Mouse (Mus musculus) c-Kit-negative CD71-positive TER-119-positive erythroid progenitor cells, embryonic 14.5 days (primary cell): ENCODE results near the gene Bud23.
A peak's percentile ranks its signal among the peaks of the same experiment; 100 is the strongest.

Experiments
- DNase-seq: peaks from one replicate; pipeline ENCODE4 v3.0.0-alpha.2; 2013; ENCODE audit warnings: low read depth, low spot score

The Bud23 gene

DNA sequence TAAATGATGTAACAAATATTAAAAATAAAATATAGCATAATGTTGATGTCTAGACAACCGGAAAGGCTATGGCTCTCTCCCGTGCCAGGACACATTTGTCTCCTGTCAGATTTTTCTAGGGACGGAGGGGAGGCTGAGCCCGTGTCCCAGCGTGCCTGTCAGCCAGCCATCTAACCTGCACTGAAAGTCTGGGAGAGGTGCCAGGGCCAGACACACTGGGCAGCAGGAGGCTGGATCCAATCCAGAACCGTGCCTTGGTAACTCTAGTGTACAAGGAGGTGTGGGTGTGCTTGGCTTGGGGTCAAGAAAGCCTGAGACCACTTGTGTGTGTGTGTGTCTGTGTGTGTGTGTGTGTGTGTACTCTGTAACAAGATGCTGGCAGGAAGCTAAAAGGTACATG is 42.9 kb downstream of the Bud23 start:
- DNase-seq = no peak

DNA sequence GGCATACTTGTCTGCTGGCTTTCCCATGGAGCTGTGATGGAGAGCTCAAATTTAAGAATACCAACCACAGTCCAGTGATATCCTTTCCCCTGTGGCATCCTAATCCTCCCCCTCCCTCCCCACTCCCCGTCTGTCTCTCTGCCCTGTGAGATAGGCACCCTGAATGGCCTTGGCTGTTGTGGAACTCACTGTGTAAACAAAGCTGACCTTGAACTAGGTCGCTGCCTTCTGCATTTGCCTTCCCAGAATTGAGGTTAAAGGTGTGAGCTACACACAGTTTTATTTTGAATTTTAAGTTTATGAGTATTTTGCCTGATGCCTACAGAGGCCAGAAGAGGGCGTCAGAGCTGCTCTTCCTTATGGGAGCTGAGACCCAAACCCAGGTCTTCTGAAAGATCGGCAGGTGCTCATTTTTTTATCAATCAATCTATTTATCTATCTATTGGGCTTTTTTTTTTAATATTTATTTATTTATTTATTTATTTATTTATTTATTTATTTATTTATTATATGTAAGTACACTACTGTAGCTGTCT is 48.5 kb downstream of the Bud23 start:
- DNase-seq = no peak

DNA sequence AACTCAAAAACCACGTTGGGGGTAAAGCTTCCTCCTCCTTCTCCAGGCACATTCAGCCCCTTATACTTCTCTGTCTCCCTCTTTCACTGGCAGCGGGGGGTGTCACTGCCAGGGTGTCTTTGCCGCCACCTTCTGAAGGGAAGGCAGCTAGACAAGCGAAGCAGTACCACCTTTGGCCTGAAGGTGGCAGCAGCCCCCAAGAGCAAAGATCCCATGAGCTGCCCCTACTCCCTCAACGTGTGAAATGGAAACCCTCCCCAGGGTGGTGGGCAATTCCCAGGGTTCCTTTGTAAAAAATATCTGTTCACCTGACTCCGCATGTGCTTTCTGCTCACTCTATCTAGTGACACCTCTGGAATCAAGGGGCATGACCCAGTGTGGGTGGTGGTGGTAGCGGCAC is 49.3 kb downstream of the Bud23 start:
- DNase-seq = peak; percentile 60

DNA sequence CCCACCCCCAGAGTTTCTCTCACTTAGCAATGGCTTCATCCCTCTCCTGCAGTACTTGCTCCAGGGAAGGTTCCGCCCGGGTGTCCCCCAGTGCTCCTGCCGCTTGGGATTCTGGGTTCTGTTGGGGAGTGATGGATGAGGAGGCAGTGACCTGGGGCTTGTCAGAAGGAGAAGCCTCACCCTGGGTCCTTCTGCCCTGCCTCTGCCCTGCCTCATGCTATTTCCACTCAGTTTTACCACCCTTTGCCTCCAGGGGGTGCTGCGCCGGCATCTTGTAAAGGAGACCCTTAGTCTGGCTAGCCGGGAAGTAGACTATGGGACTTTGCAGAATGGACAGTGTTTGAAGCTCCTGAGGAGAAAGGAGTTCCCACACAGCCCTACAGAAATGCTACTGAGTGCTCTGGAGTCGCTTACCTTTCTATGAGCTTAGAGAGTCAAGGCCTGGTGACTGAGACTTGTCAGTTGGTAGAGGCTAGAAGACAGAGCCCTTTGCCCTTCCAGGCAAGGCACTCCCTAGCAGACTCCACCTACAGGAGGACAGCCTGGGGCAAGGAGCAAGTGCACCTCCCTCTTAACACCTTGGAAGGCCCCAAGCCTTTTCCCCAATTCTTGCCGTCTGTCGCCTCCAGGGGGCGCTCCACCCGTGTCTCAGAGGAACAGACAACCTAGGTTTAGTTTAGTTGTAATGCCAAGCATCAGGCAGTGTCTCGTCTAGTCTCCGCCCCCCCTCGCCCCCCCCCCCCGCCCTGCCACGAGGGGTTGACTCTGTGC is 51.9 kb downstream of the Bud23 start:
- DNase-seq = peak; percentile 71

DNA sequence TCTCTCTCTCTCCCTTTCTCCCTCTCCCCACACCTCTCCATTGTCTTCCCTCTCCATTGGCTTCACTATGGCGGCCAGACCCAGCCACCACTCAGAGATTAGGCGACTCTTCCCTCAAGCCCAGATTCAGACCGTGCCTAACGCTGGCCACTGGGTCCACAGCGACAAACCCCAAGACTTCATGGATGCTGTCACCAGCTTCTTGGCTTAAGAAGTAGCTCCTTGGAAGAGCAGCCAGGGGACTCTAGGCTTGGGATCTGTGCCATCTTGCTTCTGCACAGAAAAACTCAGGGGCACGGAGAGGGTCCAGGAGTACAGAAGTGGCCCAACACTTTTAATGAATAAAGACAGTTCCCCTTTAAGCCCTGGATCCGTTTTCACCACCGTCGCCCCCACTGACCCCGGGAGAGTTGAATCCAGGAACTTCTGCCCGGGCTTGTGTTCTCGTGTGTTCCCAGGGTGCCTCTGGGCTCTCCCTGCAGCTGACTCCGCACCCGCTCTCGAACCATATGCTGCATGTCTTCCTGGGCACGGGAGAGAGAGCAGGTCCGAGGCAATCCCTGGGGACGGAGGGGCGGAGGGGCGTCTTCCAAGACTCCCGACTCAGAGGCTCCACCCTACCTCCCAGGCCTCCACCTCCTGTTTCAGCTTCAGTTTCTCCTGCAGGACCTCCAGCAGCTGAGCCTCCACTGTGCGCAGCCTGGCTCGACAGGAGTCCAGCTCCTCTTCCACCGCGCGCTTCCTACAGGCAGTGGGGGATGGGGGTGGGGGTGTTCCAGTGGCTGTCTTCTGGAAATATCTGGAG is 52.7 kb downstream of the Bud23 start:
- no peak for DNase-seq

DNA sequence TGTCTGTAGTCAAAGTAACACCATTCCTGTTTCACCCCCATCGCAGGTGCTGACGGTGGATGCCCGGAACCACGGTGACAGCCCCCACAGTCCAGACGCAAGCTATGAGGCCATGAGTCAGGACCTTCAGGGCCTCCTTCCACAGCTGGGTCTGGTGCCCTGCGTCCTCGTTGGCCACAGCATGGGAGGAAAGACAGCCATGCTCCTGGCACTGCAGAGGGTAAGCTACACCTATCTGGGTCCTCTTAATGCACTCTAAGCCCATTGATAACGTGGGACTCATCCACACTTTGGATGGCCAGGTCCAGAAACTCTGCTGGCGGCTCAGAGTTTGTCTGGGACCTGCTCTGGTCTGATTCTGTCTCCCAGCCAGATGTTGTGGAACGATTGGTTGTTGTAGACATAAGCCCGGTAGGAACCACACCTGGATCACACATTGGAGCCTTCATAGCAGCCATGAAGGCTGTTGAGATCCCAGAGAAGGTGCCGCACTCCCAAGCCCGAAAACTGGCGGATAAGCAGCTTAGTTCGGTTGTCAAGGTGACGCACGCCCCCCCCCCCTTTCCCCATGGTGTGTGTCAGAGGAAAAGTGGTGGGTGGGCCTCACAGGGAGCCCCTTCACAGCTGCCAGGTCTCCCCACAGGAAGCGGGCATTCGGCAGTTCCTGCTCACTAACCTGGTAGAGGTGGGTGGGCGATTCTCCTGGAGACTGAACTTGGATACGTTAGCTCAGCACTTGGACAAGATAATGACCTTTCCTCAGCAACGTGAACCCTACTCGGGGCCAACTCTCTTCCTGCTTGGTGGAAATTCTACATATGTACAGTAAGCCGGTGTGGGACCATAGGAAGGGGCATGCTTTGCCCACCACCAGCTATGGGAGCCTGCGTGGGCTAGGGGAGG is 53.7 kb downstream of the Bud23 start:
- DNase-seq = no peak

DNA sequence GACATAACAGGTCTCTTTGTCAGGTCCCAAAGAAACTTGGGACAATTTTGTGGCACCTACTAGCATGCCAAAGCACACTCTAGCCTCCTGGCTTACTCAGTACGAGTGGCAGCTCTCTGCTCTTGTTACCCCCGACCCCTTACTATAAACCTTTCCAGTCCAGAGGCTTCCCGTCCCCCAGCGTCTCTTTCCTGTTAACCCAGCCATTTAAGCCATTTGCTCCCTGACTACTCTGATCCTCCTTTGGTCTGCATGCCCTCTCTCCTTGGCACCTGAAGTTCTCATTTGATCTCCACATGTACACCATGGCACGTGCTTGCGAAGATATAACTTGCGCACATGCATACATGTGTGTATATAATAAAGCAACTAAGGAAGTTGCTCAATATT is 54.4 kb downstream of the Bud23 start:
- DNase-seq = no peak

DNA sequence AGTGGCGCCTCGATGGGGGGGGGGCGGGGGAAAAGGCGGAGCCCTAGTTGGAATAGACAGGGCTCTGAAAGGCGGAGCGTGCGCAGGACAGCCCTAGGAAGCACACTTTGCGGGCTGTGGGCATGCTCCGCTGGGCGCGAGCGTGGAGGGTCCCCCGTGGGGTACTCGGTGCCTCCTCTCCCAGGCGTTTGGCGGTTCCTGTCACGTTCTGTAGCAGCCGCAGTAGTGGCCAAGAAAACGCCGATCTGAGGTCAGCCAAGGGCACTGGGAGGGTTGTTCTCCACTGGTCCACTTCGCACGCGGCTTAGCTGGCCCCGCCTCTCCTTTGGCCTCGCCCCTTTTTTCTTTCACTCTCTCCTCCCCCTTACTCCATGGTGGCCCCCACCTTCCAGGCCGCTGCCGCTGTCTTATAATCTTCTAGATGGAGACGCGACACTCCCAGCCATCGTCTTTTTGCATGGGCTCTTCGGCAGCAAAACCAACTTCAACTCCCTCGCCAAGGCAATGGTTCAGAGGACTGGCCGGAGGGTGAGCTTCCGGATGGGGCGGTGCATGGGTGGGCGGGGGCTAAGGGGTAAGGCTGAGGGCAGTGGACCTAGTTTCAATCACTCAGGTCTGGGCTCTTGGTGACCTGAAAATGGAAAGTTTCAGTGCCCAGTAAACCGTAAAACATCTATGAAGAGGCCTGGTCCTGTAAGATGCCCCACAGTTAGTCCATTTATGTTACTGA is 55.0 kb downstream of the Bud23 start:
- DNase-seq = peak; percentile 78

DNA sequence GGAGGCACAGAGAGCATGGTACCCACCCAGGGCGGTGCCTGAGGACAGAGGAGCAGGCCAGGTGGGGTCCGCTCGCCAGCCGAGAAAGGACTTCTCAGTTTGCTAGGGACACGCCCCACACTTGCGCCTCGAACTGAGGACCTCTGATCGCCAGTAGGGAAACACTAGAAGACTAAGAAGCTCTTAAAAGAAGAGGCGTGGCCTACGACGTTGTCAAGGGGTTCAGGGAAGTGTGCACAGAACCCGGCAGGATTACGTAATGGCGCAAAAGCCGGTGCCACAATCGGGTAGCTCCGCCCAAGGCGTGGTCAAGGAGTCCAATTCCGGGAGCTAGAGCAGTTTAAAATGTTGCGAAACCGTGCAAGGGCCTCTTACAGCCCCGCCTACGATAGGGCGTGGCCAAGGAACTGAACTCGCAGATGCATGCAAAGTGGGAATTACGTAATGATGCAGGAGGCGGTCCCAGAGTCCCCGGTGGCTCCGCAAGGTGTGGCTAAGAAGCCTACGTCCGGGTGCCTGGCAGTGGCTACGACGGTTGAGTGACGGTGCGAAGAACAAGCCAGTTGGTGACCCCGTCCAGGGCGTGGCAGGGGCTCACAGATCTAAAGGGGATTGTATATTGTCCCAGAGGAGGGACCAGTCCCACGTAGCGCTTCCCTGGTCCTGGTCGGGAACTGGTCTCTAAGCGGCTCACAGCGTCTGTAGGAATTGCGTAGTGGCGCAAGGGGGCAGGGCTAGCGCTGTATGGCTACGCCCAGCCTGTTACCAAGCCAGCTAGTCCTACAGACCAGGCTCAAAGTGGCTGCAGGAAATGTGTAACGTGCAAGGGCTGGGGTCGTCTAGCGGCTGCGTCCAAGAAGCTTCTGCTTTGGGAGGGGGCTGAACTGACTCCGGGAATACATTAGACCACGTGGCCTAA is 55.8 kb downstream of the Bud23 start, which contains the start of gene Abhd11:
Gene Abhd11, plus strand, starts transcription at position 482 of the 919 bp plus-strand sequence.
- peak; percentile 100 for DNase-seq

DNA sequence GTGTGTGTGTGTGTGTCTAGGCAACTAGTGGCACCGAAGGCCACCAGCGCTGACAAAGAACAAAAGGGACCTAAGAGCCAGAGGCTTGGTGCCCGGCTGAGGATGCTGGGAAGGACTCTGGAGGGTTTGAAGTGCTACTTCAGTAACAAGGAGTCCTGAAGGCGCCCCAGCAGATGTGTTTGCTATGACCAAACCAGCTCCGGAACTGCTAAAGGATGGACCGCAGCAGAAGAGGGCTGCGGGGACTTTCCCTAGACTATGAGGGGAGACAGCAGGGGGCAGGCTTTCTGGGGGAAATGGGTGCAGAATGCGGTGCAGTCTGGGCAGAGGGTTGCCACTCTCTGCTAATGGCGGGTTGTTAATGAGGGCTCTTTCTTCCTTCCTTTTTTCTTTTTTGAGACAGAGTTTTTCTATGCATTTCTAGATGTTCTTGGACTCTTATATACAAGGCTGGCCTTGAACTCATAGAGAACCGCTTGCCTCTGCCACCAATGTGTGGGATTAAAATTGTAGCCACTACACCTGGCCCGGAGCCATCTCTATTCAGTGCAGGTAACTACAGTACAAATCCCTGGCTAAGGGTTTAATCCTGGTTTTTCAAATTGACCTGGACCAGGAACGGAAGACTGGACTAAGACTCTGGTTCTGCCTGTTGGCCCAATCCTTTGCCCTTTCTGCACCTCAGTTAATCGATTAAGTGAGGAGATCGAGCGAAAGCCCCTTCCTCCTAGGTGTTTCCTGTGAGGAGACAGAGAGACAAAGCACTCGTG is 56.8 kb downstream of the Bud23 start:
- no peak for DNase-seq
